Mouse (Mus musculus): ENCODE data around the gene Lamb1. TPM values are rescaled to one million over a fixed set of nuclear protein-coding genes. Genes with fewer than 3 reads are reported as not detected.

Lamb1 gene
- polyA plus RNA-seq, 1 experiment, result 0.01 TPM

DNA sequence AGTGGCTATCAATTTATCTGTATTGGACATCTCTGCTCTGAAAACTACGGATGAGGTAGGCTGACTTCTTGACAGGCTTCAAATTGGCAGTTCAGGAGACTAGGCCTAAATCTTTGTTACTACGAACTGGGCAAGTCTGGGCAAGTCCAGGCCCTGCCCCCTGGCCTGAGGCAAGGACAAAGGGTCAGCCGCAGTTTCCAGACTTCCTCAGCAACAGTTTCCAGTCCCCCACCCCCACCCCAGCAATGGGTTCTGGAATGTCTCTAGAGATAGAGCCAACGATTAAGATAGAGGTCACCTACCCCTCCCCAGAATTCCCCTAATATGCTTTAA lies 110.2 kb downstream of the Lamb1 start:
- H3K36me3 ChIP-seq (ENCODE audit: control insufficient read depth), result no peaks in the 10 kb centered on the region
- no peaks in the 10 kb centered on the region; the same call in 1 of the 2 replicates for H3K27me3 ChIP-seq (ENCODE audit: control insufficient read depth)
- H3K9me3 ChIP-seq (ENCODE audit: control insufficient read depth, low read length), result no peaks in the 10 kb centered on the region
- peaks cover 2% of the 10 kb centered on the region; the same call in 1 of the 2 replicates for H3K4me1 ChIP-seq (ENCODE audit: control insufficient read depth)
- TF ChIP-seq TAL1 (IDR thresholded peaks at IDR 0.05; ENCODE audit: low read length) (no peak), GATA1 (IDR thresholded peaks at IDR 0.05; ENCODE audit: low read length) (no peak)
- H3K4me3 ChIP-seq (replicated peaks), result no peak overlapping the region

- no peaks in the 10 kb centered on the region; the same call in 1 of the 2 replicates for H3K27me3 ChIP-seq (ENCODE audit: control insufficient read depth)
- H3K9me3 ChIP-seq (ENCODE audit: control insufficient read depth, low read length), result no peaks in the 10 kb centered on the region
- H3K36me3 ChIP-seq (ENCODE audit: control insufficient read depth), result no peaks in the 10 kb centered on the region
- no peak overlapping the region for H3K4me3 ChIP-seq (replicated peaks)
- TF ChIP-seq GATA1 (IDR thresholded peaks at IDR 0.05; ENCODE audit: low read length) (no peak), TAL1 (IDR thresholded peaks at IDR 0.05; ENCODE audit: low read length) (no peak)
- H3K4me1 ChIP-seq (ENCODE audit: control insufficient read depth), result peaks cover 2% of the 10 kb centered on the region; the same call in 1 of the 2 replicates
Observed at GRCm38 (mm10) chr12:31376326-31376950, 111.4 kb downstream of the Lamb1 start.

DNA sequence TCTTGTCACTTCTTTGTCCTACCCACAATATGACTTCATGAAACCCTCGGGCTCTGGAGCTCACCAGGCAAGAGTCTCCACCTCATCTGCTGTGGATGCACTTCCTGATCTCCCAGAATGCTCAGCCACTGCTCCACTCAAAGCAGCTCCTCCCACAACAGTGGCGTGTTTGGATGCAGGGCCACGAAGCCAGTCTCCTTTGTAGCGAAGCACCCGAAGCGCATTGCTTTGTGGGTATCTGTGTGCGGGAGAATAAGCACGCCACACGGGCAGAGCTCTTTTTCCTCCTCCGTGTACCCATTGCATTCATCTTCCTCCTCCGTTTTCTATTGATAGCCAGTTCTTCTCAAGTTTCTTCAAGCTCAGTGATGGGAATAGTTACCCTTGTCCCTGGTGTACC lies 112.2 kb downstream of the Lamb1 start:
- Histone ChIP-seq H3K27me3 (ENCODE audit: control insufficient read depth) (no peaks in the 10 kb centered on the region; the same call in 1 of the 2 replicates), H3K4me1 (ENCODE audit: control insufficient read depth) (peaks cover 2% of the 10 kb centered on the region; the same call in 1 of the 2 replicates), H3K4me3 (replicated peaks) (no peak overlapping the region), H3K9me3 (ENCODE audit: control insufficient read depth, low read length) (no peaks in the 10 kb centered on the region), H3K36me3 (ENCODE audit: control insufficient read depth) (no peaks in the 10 kb centered on the region)
- TF ChIP-seq GATA1 (IDR thresholded peaks at IDR 0.05; ENCODE audit: low read length) (no peak), TAL1 (IDR thresholded peaks at IDR 0.05; ENCODE audit: low read length) (no peak)

Other genes starting within 250 kb of the Lamb1 start
- 0.03 TPM in 1 of 2 replicates, not detected in the other for gene Fam110c, start 191.4 kb upstream of the Lamb1 start, polyA plus RNA-seq (2012)
- not detected in 2 replicates for gene Gm6993, start 24.5 kb upstream of the Lamb1 start, polyA plus RNA-seq (2012)
- 0.33 and 0.45 TPM in 2 replicates for gene Dld, start 86.2 kb downstream of the Lamb1 start, polyA plus RNA-seq (2012)
- gene Slc26a3, start 125.6 kb downstream of the Lamb1 start, polyA plus RNA-seq (2012), result 0.01 TPM in 1 of 2 replicates, not detected in the other
- gene Cbll1, start 234.4 kb downstream of the Lamb1 start, polyA plus RNA-seq (2012), result 0.17 TPM in 2 replicates

Measured in erythroblast, embryonic 14.5 days (primary cell).